Comparison of ENCODE assay signal across 27 mouse cellular contexts in the genomic region with DNA sequence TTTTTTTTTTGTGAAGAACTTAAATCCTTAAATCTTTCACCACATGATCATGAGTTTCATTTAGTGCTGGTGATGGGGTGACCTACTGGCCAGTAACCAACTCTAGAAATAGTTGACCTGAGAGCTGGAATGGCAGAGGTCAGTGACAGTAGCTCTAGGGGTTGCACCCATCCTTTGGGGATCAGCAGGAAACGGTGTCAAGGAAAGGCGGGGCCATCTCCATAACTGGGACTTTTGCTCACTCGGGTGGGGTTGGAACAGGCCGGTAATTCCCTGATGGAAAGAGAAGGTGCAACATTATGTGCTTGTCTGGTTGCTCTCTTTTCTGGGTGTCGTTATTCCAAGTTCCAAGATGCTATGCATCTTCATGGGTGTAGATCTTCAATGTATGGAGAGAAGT.
"Had no signal": no experiment of that assay in that cellular context is flagged by ENCODE, and none has a peak within 500 bp of the region (broad histone marks: within the 10 kb centered on the region; RNA-seq: fewer than 3 reads in every experiment).

No protein-coding gene starts in this region.

- H3K4me2 ChIP-seq: heart, embryonic 13.5 days; heart, embryonic 15.5 days; hindbrain, embryonic 12.5 days; hindbrain, embryonic 14.5 days; intestine, embryonic 15.5 days; limb, embryonic 12.5 days; liver, embryonic 11.5 days; liver, embryonic 13.5 days; liver, embryonic 15.5 days had no signal

- DNase-seq: gastrocnemius, postnatal 14 days; gastrocnemius, postnatal 36 days; heart, postnatal 14 days; heart, postnatal 4 days; kidney, adult 18-20 months; kidney, postnatal 10 days; kidney, postnatal 25 days; kidney, postnatal 4 days; liver; liver, embryonic 13.5 days; liver, postnatal 0 days had no signal

- H3K9ac ChIP-seq: heart, embryonic 13.5 days; heart, embryonic 15.5 days; hindbrain, embryonic 12.5 days; hindbrain, embryonic 14.5 days; intestine, embryonic 15.5 days; limb, embryonic 12.5 days; liver, embryonic 13.5 days; liver, embryonic 15.5 days; liver, postnatal 0 days had no signal

- H3K4me3 ChIP-seq: heart, embryonic 10.5 days; heart, embryonic 13.5 days; heart, embryonic 15.5 days; hindbrain, embryonic 10.5 days; hindbrain, embryonic 12.5 days; intestine, embryonic 15.5 days; layer of hippocampus, adult 2 months; left cerebral cortex, adult 2 months; limb, embryonic 10.5 days; limb, embryonic 12.5 days; liver, embryonic 13.5 days; liver, embryonic 15.5 days had no signal

- H3K27me3 ChIP-seq: heart, embryonic 13.5 days; heart, embryonic 15.5 days; hindbrain, embryonic 12.5 days; intestine, embryonic 15.5 days; limb, embryonic 12.5 days; liver, embryonic 13.5 days; liver, embryonic 15.5 days had no signal

- H3K36me3 ChIP-seq: heart, embryonic 10.5 days; heart, embryonic 13.5 days; heart, embryonic 15.5 days; hindbrain, embryonic 10.5 days; hindbrain, embryonic 12.5 days; intestine, embryonic 15.5 days; limb, embryonic 10.5 days; limb, embryonic 12.5 days; liver, embryonic 13.5 days; liver, embryonic 15.5 days had no signal

- H3K4me1 ChIP-seq: liver, embryonic 13.5 days had no signal

- H3K9me3 ChIP-seq: heart, embryonic 10.5 days; heart, embryonic 13.5 days; heart, embryonic 15.5 days; hindbrain, embryonic 10.5 days; hindbrain, embryonic 12.5 days; intestine, embryonic 15.5 days; limb, embryonic 10.5 days; limb, embryonic 12.5 days; liver, embryonic 13.5 days; liver, embryonic 15.5 days had no signal

- ATAC-seq: hindbrain, embryonic 16.5 days; inflammation-experienced regulatory T-cells, adult 6 months; intestine, embryonic 15.5 days; intestine, postnatal 0 days; liver, postnatal 0 days had no signal

- H3K27ac ChIP-seq: heart, embryonic 10.5 days; heart, embryonic 13.5 days; heart, embryonic 15.5 days; hindbrain, embryonic 10.5 days; hindbrain, embryonic 12.5 days; hindbrain, embryonic 14.5 days; intestine, embryonic 15.5 days; layer of hippocampus, adult 2 months; left cerebral cortex, adult 2 months; limb, embryonic 10.5 days; limb, embryonic 12.5 days; liver, embryonic 13.5 days; liver, embryonic 15.5 days had no signal
